ENCODE assay signal across 11 mouse cellular contexts in the genomic region with DNA sequence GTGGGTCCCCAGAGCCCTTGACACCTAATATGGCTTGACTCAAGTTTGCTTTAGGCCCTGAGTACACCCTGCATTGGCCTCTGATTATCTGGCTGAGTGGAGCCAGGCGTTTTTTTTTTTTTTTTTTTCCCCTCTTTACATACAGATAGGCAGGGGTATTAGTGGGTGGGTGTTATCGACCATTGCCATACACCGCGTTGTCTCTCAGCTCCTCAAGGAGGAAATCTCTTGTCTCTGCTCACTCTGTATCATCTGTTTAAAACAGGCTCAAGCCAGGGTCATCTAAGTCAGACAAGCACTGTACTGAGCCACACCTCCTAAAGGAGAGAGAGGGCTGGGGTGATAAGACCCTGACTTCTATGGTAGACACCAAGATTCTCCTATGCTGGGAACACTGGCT. TPM values are rescaled to one million over a fixed set of nuclear protein-coding genes. Genes with fewer than 3 reads are reported as not detected.
DNase-seq lines count a peak whose midpoint lies in the region; ATAC-seq and TF ChIP-seq lines count a peak whose summit lies in the region.
"Had no signal": no experiment of that assay in that cellular context is flagged by ENCODE, and none has a peak within 500 bp of the region (broad histone marks: within the 10 kb centered on the region; RNA-seq: fewer than 3 reads in every experiment).

No protein-coding gene starts in this region.

- WGBS in heart, embryonic 16.5 days = 51% methylated on average over 4 of the region's 4 CpGs
- WGBS in embryonic facial prominence, embryonic 10.5 days = 86% methylated on average over 4 of the region's 4 CpGs
- WGBS in limb, embryonic 15.5 days = 82% methylated on average over 4 of the region's 4 CpGs

- ATAC-seq in heart, embryonic 16.5 days (replicated peaks; ENCODE audit: extremely low read depth, insufficient read depth, low FRiP score) = no peak
- no peak for ATAC-seq in limb, embryonic 15.5 days (ENCODE audit: insufficient number of reproducible peaks, low FRiP score, low TSS enrichment, low read depth)

- intact Hi-C loops in heart, postnatal 36 days (cut with DNase I) = no loop called here

- TF ChIP-seq POLR2A in MEL (IDR thresholded peaks at IDR 0.05; ENCODE audit: control insufficient read depth in 1 of 2, insufficient read depth in 1 of 2, low read depth in 1 of 2, low read length in 2 of 2, poor library complexity in 1 of 2) = 0 out of 4 replicates have a peak, but pooled peaks of 1 of the 2 experiments have one; percentile 0

- H3K4me1 ChIP-seq in heart, embryonic 16.5 days (ENCODE audit: control insufficient read depth, insufficient read depth, low read length) = peaks cover 16% of the 10 kb centered on the region
- peaks cover 5 to 32% of the 10 kb centered on the region in 2 experiments for H3K4me1 ChIP-seq in MEL (ENCODE audit: control insufficient read depth in 1 of 2, insufficient read depth in 2 of 2, low read length in 2 of 2)
- peaks cover 19% of the 10 kb centered on the region for H3K4me1 ChIP-seq in embryonic facial prominence, embryonic 10.5 days
- H3K4me1 ChIP-seq in limb, embryonic 15.5 days = peaks cover 17% of the 10 kb centered on the region

- H3K9me3 ChIP-seq in heart, embryonic 16.5 days (replicated peaks; ENCODE audit: control insufficient read depth, low read length) = no peaks in the 10 kb centered on the region
- H3K9me3 ChIP-seq in MEL (replicated peaks; ENCODE audit: insufficient read depth, low read length) = no peaks in the 10 kb centered on the region
- H3K9me3 ChIP-seq in embryonic facial prominence, embryonic 10.5 days = no peaks in the 10 kb centered on the region
- H3K9me3 ChIP-seq in limb, embryonic 15.5 days = no peaks in the 10 kb centered on the region; the same call in 1 of the 2 replicates

- H3K4me2 ChIP-seq in heart, embryonic 16.5 days (ENCODE audit: low read depth, low read length) = peak overlapping the region; percentile 67
- no peak overlapping the region for H3K4me2 ChIP-seq in limb, embryonic 15.5 days

- no peak for TF ChIP-seq CTCF in MEL (IDR thresholded peaks at IDR 0.05 in 2 of 3, conservative IDR thresholded peaks at IDR 0.05 in 1 of 3; ENCODE audit: control insufficient read depth in 1 of 3, insufficient read depth in 1 of 3, low read depth in 2 of 3, low read length in 3 of 3, poor library complexity in 1 of 3, severe bottlenecking in 1 of 3)

- H3K27me3 ChIP-seq in heart, embryonic 16.5 days (ENCODE audit: control insufficient read depth, insufficient read depth, low read length) = no peaks in the 10 kb centered on the region
- H3K27me3 ChIP-seq in MEL (ENCODE audit: control insufficient read depth in 1 of 2, insufficient read depth in 2 of 2, low read length in 2 of 2) = no peaks in the 10 kb centered on the region
- no peaks in the 10 kb centered on the region for H3K27me3 ChIP-seq in embryonic facial prominence, embryonic 10.5 days (replicated peaks; ENCODE audit: low read depth, poor library complexity, severe bottlenecking)
- no peaks in the 10 kb centered on the region for H3K27me3 ChIP-seq in limb, embryonic 15.5 days

- no peak overlapping the region for H3K4me3 ChIP-seq in heart, embryonic 16.5 days (ENCODE audit: low read length)
- peak overlapping the region; percentile 59 to 68 for H3K4me3 ChIP-seq in MEL (ENCODE audit: control insufficient read depth in 1 of 2, insufficient read depth in 1 of 2, low read depth in 2 of 2, low read length in 2 of 2)
- H3K4me3 ChIP-seq in embryonic facial prominence, embryonic 10.5 days = peak overlapping the region; percentile 75; the same call in 1 of the 2 replicates
- peak overlapping the region; percentile 64; the same call in 1 of the 2 replicates for H3K4me3 ChIP-seq in limb, embryonic 15.5 days

- H3K79me2 ChIP-seq in MEL (ENCODE audit: control insufficient read depth, insufficient read depth, low read length, poor library complexity) = peaks cover 19% of the 10 kb centered on the region

- no peak for DNase-seq in heart, postnatal 36 days
- peak; percentile 91 for DNase-seq in MEL (ENCODE audit: low read depth, low spot score)
- DNase-seq in embryonic facial prominence, embryonic 10.5 days (ENCODE audit: low spot score) = no peak
- DNase-seq in frontal cortex, postnatal 36 days (ENCODE audit: low spot score in 2 of 2) = no peak
- no peak for DNase-seq in layer of hippocampus, postnatal 25 days (ENCODE audit: extremely low spot score in 1 of 2, low spot score in 1 of 2)
- DNase-seq in gastrocnemius, adult 18-20 months (ENCODE audit: low spot score) = no peak
- DNase-seq: cerebellum, postnatal 25 days; gastrocnemius, postnatal 10 days; right cerebral cortex, adult 18-20 months had no signal

- no peak overlapping the region for H3K9ac ChIP-seq in heart, embryonic 16.5 days (ENCODE audit: low read length)
- H3K9ac ChIP-seq in MEL (ENCODE audit: control insufficient read depth, low read depth, low read length, poor library complexity, severe bottlenecking) = peak overlapping the region; percentile 81
- H3K9ac ChIP-seq in limb, embryonic 15.5 days = no peak overlapping the region

- TF ChIP-seq RAD21 in MEL (IDR thresholded peaks at IDR 0.05; ENCODE audit: low read depth, low read length) = no peak

- H3K27ac ChIP-seq in heart, embryonic 16.5 days (ENCODE audit: low read length) = no peak overlapping the region
- H3K27ac ChIP-seq in MEL (ENCODE audit: control insufficient read depth, low read depth, low read length) = peak overlapping the region; percentile 89
- H3K27ac ChIP-seq in embryonic facial prominence, embryonic 10.5 days (replicated peaks) = 0 out of 2 replicates have a peak overlapping the region, but pooled peaks have one; percentile 14
- H3K27ac ChIP-seq in limb, embryonic 15.5 days = no peak overlapping the region

- TF ChIP-seq EP300 in MEL (IDR thresholded peaks at IDR 0.05; ENCODE audit: low read depth in 1 of 2, low read length in 2 of 2) = peak; percentile 94 to 97

- peaks cover 19% of the 10 kb centered on the region for H3K36me3 ChIP-seq in heart, embryonic 16.5 days (ENCODE audit: control insufficient read depth, insufficient read depth)
- peaks cover 5 to 26% of the 10 kb centered on the region in 2 experiments for H3K36me3 ChIP-seq in MEL (ENCODE audit: control insufficient read depth in 1 of 2, insufficient read depth in 2 of 2, low read length in 2 of 2)
- peaks cover 73% of the 10 kb centered on the region for H3K36me3 ChIP-seq in embryonic facial prominence, embryonic 10.5 days (replicated peaks)
- H3K36me3 ChIP-seq in limb, embryonic 15.5 days = peaks cover 53% of the 10 kb centered on the region

TF ChIP-seq in MEL, 35 proteins besides CTCF, POLR2A, EP300 and RAD21 (continues in another document):
- TF ChIP-seq BHLHE40 (IDR thresholded peaks at IDR 0.05; ENCODE audit: borderline replicate concordance, low read depth, low read length) (peak; percentile 19; the same call in 1 of the 2 replicates), CHD2 (IDR thresholded peaks at IDR 0.05; ENCODE audit: low read length) (no peak), GATA1 (IDR thresholded peaks at IDR 0.05; ENCODE audit: low read depth, low read length) (peak; percentile 95), ZC3H11A (IDR thresholded peaks at IDR 0.05; ENCODE audit: low read depth, low read length) (peak; percentile 13; the same call in 1 of the 2 replicates), RCOR1 (IDR thresholded peaks at IDR 0.05; ENCODE audit: low read depth, low read length) (peak; percentile 84), ZNF384 (IDR thresholded peaks at IDR 0.05; ENCODE audit: low read depth, low read length) (peak; percentile 99), TAL1 (IDR thresholded peaks at IDR 0.05; ENCODE audit: low read length) (peak; percentile 94), MAX (IDR thresholded peaks at IDR 0.05; ENCODE audit: low read length) (peak; percentile 67), MAZ (IDR thresholded peaks at IDR 0.05; ENCODE audit: low read depth, low read length) (peak; percentile 58; the same call in 1 of the 2 replicates), TCF12 (IDR thresholded peaks at IDR 0.05; ENCODE audit: low read depth, low read length) (peak; percentile 96), MEF2A (IDR thresholded peaks at IDR 0.05; ENCODE audit: extremely low read depth, insufficient replicate concordance, low read depth, low read length, poor library complexity, severe bottlenecking) (0 out of 2 replicates have a peak, but pooled peaks have one; percentile 56), TBP (IDR thresholded peaks at IDR 0.05; ENCODE audit: low read depth, low read length) (peak; percentile 40; the same call in 1 of the 2 replicates), CHD1 (IDR thresholded peaks at IDR 0.05; ENCODE audit: low read depth, low read length) (no peak), USF2 (IDR thresholded peaks at IDR 0.05; ENCODE audit: borderline replicate concordance in 1 of 2, insufficient read depth in 1 of 2, low read depth in 1 of 2, low read length in 2 of 2) (no peak), E2F4 (IDR thresholded peaks at IDR 0.05; ENCODE audit: borderline replicate concordance, low read depth, low read length) (no peak), POLR2AphosphoS2 (IDR thresholded peaks at IDR 0.05; ENCODE audit: low read length) (no peak), SIN3A (IDR thresholded peaks at IDR 0.05; ENCODE audit: low read length) (peak; percentile 88)

RNA-seq across cellular contexts. Expression of gene Tmem14c, which starts 1.7 kb away (rescaled TPM):
- polyA plus RNA-seq in heart, embryonic 16.5 days (2015; fragmentation: Nextera tagmentation; extraction: Ambion mirVana) = 223 and 237 TPM in 2 replicates
- 100 to 1,000 TPM; 180 to 198 TPM for total RNA-seq in heart, postnatal 36 days (2021)
- total RNA-seq in MEL (2012; rRNA removed) = 260 and 319 TPM in 2 replicates
- 100 to 1,000 TPM in 1 of 2 experiments, not detected in 1; 294 TPM for polyA plus RNA-seq in MEL (2012; ENCODE audit: insufficient read depth in 1 of 2, insufficient read length in 2 of 2, low read depth in 1 of 2, low replicate concordance in 2 of 2, missing spikeins in 1 of 2)
- 195 and 202 TPM in 2 replicates for polyA plus RNA-seq in embryonic facial prominence, embryonic 10.5 days (2016; fragmentation: Nextera tagmentation; extraction: Ambion mirVana)
- polyA plus RNA-seq in limb, embryonic 15.5 days (2015; fragmentation: Nextera tagmentation; extraction: Ambion mirVana) = 189 and 196 TPM in 2 replicates
- 10 to 100 TPM; 57.8 to 65.9 TPM for total RNA-seq in layer of hippocampus, postnatal 25 days (2021)
- total RNA-seq in gastrocnemius, adult 18-20 months (2021) = 10 to 100 TPM; 65.8 to 67.0 TPM

RNA-seq across cellular contexts. Expression of gene Pak1ip1, which starts 17.0 kb away (rescaled TPM):
- polyA plus RNA-seq in heart, embryonic 16.5 days (2015; fragmentation: Nextera tagmentation; extraction: Ambion mirVana) = 52.0 and 53.4 TPM in 2 replicates
- 10 to 100 TPM; 26.5 to 29.6 TPM for total RNA-seq in heart, postnatal 36 days (2021)
- total RNA-seq in MEL (2012; rRNA removed) = 94.5 and 109 TPM in 2 replicates
- 100 to 1,000 TPM in 1 of 2 experiments, not detected in 1; 101 TPM for polyA plus RNA-seq in MEL (2012; ENCODE audit: insufficient read depth in 1 of 2, insufficient read length in 2 of 2, low read depth in 1 of 2, low replicate concordance in 2 of 2, missing spikeins in 1 of 2)
- polyA plus RNA-seq in embryonic facial prominence, embryonic 10.5 days (2016; fragmentation: Nextera tagmentation; extraction: Ambion mirVana) = 65.7 and 71.1 TPM in 2 replicates
- polyA plus RNA-seq in limb, embryonic 15.5 days (2015; fragmentation: Nextera tagmentation; extraction: Ambion mirVana) = 55.5 and 55.8 TPM in 2 replicates
- total RNA-seq in layer of hippocampus, postnatal 25 days (2021) = 10 to 100 TPM; 40.5 to 44.7 TPM
- total RNA-seq in gastrocnemius, adult 18-20 months (2021) = 10 to 100 TPM; 23.8 to 26.7 TPM

Comparison
In these comparisons a context has a peak if more than half of its experiments do, and no peak if none do; other contexts are left out.
1. H3K27ac ChIP-seq: peak in MEL (single experiment) and embryonic facial prominence, embryonic 10.5 days (single experiment); none in heart, embryonic 16.5 days (single experiment) and limb, embryonic 15.5 days (single experiment).